Mouse (Mus musculus) embryo, embryonic 9.5 days (tissue): ENCODE measurements around the gene Vps8.
A peak's percentile ranks its signal among the peaks of the same experiment; 100 is the strongest.
"Not testable (repeated sequence)": the region's sequence is repeated elsewhere in the genome, so short reads cannot be mapped to it uniquely, and the experiment has no call there.

Experiments used
- DNase-seq: peaks from one replicate; pipeline ENCODE4 v3.0.0-alpha.2; 2017; ENCODE audit errors: extremely low spot score

The Vps8 gene

GRCm38 (mm10) chr16:21655291-21655690 is 232.4 kb downstream of the Vps8 start:
- DNase-seq = no peak

- DNase-seq = no peak
Measured at GRCm38 (mm10) chr16:21655961-21656360, 233.0 kb downstream of the Vps8 start.

DNA sequence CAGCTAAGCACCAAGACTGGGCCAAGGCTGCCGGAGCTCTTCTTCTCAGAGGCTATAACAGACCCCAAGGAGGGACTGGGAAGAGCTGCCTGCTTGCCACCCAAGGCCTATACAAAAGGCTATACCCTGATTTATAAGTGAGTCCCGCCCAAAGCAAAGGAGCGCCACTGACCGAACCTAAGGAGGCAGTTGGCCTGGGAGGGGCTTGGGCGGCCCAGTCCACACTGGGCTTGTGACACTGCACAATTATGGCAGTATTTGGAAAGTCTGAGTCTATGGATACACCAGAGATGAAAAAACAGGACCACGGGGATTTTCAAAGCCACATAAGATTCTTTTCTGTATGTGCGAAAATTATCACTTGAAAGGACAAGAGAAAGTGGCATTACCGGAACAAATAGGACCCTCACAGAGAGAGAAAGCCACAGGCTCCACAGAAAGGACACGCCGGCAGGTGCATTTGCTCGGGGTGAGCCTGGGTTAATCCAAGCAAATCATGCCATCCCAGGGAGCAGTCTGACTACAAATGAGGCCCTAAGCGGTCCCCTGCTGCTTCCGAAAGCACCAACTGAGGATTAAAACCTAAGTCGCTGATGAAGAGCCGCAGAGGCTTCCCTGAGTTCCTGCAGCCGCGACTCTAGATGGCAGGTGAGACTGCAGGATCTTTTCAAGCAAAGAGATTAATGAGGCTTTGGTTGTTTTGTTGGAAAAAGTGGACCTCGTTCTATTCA is 241.9 kb downstream of the Vps8 start:
- peak; percentile 25 for DNase-seq

- no peak for DNase-seq
Measured at GRCm38 (mm10) chr16:21665423-21665986, 242.6 kb downstream of the Vps8 start.

DNA sequence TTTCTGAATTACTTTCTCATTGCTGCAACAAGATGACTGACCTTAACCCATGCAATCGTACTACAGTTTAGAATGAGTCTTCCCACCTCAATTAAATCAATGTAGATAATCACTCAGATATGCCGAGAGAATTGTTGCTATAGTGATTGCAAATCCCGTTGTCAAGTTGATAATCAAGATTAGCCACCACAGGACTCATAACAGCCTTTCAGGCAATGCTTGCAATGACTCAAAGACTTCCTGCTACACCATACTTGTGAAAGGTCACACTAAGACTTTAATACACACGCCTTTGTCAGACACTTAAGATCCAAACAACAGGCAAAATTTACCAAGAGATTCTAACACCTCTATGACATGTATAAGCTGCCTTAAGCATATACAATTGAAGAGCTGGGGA is 249.0 kb downstream of the Vps8 start:
- DNase-seq = no peak

GRCm38 (mm10) chr16:21673046-21673445 is 250.1 kb downstream of the Vps8 start:
- DNase-seq = not testable (repeated sequence)

GRCm38 (mm10) chr16:21673651-21674050 is 250.7 kb downstream of the Vps8 start:
- not testable (repeated sequence) for DNase-seq

DNA sequence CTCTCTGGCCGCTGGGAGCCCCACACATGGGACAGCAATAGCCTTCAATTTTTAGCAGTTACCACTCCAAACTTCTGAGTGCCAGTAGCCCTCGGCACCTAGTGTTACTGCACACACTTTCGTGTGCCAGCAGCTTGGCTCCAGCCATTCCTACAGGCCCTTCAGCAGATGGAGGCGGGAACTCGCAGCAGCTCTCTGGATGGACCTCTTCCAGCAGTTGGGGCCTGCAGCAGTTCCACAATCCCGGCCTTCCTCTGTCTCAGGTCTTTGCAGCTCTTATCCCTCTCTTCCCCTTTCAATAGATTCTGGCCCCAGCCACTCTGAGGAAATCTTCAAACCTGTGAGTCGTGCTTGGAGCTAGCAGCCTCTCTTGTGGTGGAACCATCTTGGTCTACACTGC is 253.9 kb downstream of the Vps8 start:
- no peak for DNase-seq

DNA sequence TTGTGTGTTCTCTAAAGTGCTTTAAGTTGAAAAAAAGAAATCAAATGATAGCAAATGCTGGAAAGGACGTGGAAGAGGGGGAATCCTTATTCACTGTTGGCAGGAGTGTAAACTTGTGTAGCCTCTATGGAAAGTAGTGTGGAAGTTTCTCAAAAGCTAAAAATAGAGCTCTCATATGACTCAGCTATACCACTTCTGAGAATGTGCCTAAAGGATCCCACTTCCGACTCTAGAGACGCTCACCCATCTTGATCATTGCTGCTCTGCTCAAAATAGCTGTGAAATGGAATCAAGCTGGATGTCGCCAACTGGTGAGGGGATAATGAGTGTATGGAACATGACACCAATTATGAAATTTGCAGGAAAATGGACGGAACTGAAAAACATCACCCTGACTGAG is 264.5 kb downstream of the Vps8 start:
- no peak for DNase-seq

- DNase-seq = no peak
Measured at GRCm38 (mm10) chr16:21689141-21689540, 266.2 kb downstream of the Vps8 start.

DNA sequence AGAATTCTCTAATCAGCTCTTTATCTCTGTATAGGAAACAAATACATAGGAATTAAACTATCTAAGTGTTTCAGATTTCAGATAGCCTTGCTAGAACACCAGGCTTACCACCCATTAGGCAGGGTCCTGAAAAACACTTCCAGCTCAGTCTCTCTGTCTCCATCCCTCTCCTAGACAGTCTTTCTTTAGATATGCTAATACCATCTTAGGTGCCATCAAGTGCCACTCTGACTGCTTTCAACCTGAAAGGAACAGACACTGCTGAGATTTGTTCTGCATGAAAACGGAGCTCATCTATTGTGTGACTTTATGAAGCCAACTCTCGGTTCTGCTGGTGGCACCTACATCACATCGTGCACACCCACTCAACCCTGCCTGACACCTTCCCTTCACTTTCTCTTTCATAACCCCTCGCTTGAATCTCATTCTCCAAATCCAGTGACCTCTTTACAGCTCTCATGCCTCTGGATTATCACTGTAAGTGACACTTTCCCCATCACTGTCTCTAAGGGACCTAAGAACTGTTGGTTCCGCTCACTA is 267.4 kb downstream of the Vps8 start:
- no peak for DNase-seq

- DNase-seq = no peak
Measured at GRCm38 (mm10) chr16:21693981-21694462, 271.1 kb downstream of the Vps8 start.
